Mouse (Mus musculus): ENCODE measurements at regions not wholly inside any gene's neighbourhood (a gene's known extent, or its start where the extent isn't known, plus 50 kb on each side); places are given as distances from the start of the nearest gene placed in this dataset.

DNA sequence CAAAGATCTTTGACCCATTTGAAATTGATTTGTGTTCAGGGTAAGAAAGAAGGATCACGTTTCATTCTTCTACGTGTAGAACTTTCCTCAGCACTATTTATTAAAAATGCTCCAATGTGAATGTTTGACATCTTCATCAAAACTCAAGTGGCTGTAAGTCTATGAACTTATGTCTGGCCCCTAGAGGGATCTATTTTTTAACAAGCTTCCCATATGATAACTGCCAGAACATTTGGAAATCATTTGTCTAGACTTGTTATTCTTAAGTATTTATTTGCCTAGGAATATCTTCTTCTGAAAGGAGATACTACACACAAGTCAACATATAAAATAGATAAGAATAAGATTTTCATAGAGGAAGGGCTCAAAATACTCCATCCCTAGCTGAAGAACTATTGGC, 265.2 kb downstream of the Mreg start:
- H3K4me1 ChIP-seq (ENCODE audit: control insufficient read depth, insufficient read depth, low read length), result peaks cover 5% of the 10 kb centered on the region; the same call in 1 of the 2 replicates
- H3K27ac ChIP-seq (ENCODE audit: insufficient read depth, low read length), result peak overlapping the region; percentile 55

DNA sequence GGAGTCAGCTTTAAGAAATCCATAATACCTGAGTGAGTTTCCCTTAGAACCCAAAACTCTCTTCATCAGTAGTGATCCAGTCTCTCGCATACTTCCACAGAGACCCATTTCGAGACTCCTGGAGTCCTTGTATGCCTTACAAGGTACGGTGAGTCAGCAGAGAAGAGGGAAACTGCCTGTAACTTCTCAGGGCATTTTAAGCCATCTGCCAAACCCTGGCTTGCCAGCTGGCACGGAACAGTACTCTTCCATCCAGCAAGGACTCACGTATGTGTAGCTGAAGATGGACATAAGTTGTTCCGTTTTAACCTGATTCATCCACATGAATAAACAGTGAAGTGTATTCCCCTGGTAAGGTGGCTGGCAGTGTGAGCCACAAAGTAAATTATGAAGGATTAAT, 267.0 kb downstream of the Mreg start:
- Histone ChIP-seq H3K4me3 (ENCODE audit: insufficient read depth, low read length) (no peak overlapping the region), H3K27ac (ENCODE audit: insufficient read depth, low read length) (no peak overlapping the region; the same call in 1 of the 2 replicates), H3K4me1 (ENCODE audit: control insufficient read depth, insufficient read depth, low read length) (peaks cover 5% of the 10 kb centered on the region; the same call in 1 of the 2 replicates)
- no peak for TF ChIP-seq CTCF (IDR thresholded peaks at IDR 0.05; ENCODE audit: borderline replicate concordance, insufficient read depth, low read length)

More for the DNA sequence above, 265.2 kb downstream of the Mreg start:
- no peak for TF ChIP-seq POLR2A (IDR thresholded peaks at IDR 0.05; ENCODE audit: low read depth, low read length)
- no peak for TF ChIP-seq CTCF (IDR thresholded peaks at IDR 0.05; ENCODE audit: borderline replicate concordance, insufficient read depth, low read length)
- H3K4me3 ChIP-seq (ENCODE audit: insufficient read depth, low read length), result no peak overlapping the region

- no peak for TF ChIP-seq POLR2A (IDR thresholded peaks at IDR 0.05; ENCODE audit: low read depth, low read length)
- TF ChIP-seq CTCF (IDR thresholded peaks at IDR 0.05; ENCODE audit: borderline replicate concordance, insufficient read depth, low read length), result no peak
- Histone ChIP-seq H3K4me1 (ENCODE audit: control insufficient read depth, insufficient read depth, low read length) (peaks cover 5% of the 10 kb centered on the region; the same call in 1 of the 2 replicates), H3K4me3 (ENCODE audit: insufficient read depth, low read length) (no peak overlapping the region), H3K27ac (ENCODE audit: insufficient read depth, low read length) (no peak overlapping the region)
Measured at GRCm38 (mm10) chr1:71944531-71944930, 267.6 kb downstream of the Mreg start.

GRCm38 (mm10) chr1:71942145-71942544, 270.0 kb downstream of the Mreg start:
- no peak overlapping the region for H3K27ac ChIP-seq (ENCODE audit: insufficient read depth, low read length)
- no peak for TF ChIP-seq POLR2A (IDR thresholded peaks at IDR 0.05; ENCODE audit: low read depth, low read length)
- no peak for TF ChIP-seq CTCF (IDR thresholded peaks at IDR 0.05; ENCODE audit: borderline replicate concordance, insufficient read depth, low read length)
- no peak overlapping the region for H3K4me3 ChIP-seq (ENCODE audit: insufficient read depth, low read length)
- peaks cover 9% of the 10 kb centered on the region for H3K4me1 ChIP-seq (ENCODE audit: control insufficient read depth, insufficient read depth, low read length)

DNA sequence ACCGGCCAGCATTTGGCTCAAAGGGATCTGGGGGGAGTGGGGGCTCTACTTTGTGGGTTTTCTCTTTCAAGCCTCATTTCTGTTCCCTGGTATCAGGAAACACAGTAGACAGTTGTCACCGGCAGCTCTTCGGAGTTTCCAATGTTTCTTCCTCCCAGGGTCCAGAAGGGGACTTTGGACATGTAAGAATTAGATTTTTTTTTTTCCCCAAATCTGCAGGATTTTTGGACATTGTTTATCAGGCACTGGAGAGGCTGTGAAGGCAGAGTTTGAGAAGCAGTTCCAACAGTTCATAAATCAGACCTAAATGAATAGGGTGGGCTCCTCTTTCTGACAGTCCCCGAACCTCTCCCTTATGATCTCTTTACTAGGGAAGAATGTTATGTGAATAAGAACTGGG, 270.4 kb downstream of the Mreg start:
- H3K4me1 ChIP-seq (ENCODE audit: control insufficient read depth, insufficient read depth, low read length), result peaks cover 13% of the 10 kb centered on the region
- no peak for TF ChIP-seq POLR2A (IDR thresholded peaks at IDR 0.05; ENCODE audit: low read depth, low read length)
- TF ChIP-seq CTCF (IDR thresholded peaks at IDR 0.05; ENCODE audit: borderline replicate concordance, insufficient read depth, low read length), result no peak
- no peak overlapping the region for H3K27ac ChIP-seq (ENCODE audit: insufficient read depth, low read length)
- no peak overlapping the region for H3K4me3 ChIP-seq (ENCODE audit: insufficient read depth, low read length)

GRCm38 (mm10) chr1:71940900-71941299, 271.2 kb downstream of the Mreg start:
- H3K4me1 ChIP-seq (ENCODE audit: control insufficient read depth, insufficient read depth, low read length), result peaks cover 20% of the 10 kb centered on the region
- TF ChIP-seq POLR2A (IDR thresholded peaks at IDR 0.05; ENCODE audit: low read depth, low read length), result no peak
- no peak for TF ChIP-seq CTCF (IDR thresholded peaks at IDR 0.05; ENCODE audit: borderline replicate concordance, insufficient read depth, low read length)
- no peak overlapping the region for H3K27ac ChIP-seq (ENCODE audit: insufficient read depth, low read length)
- no peak overlapping the region for H3K4me3 ChIP-seq (ENCODE audit: insufficient read depth, low read length)

- TF ChIP-seq POLR2A (IDR thresholded peaks at IDR 0.05; ENCODE audit: low read depth, low read length), result no peak
- TF ChIP-seq CTCF (IDR thresholded peaks at IDR 0.05; ENCODE audit: borderline replicate concordance, insufficient read depth, low read length), result no peak
- Histone ChIP-seq H3K4me1 (ENCODE audit: control insufficient read depth, insufficient read depth, low read length) (peaks cover 20% of the 10 kb centered on the region), H3K27ac (ENCODE audit: insufficient read depth, low read length) (peak overlapping the region; percentile 57), H3K4me3 (ENCODE audit: insufficient read depth, low read length) (no peak overlapping the region)
Measured at GRCm38 (mm10) chr1:71938323-71939007, 273.6 kb downstream of the Mreg start.

GRCm38 (mm10) chr1:71937922-71938321, 274.2 kb downstream of the Mreg start:
- peak overlapping the region; percentile 57; the same call in 1 of the 2 replicates for H3K27ac ChIP-seq (ENCODE audit: insufficient read depth, low read length)
- TF ChIP-seq CTCF (IDR thresholded peaks at IDR 0.05; ENCODE audit: borderline replicate concordance, insufficient read depth, low read length) (no peak), POLR2A (IDR thresholded peaks at IDR 0.05; ENCODE audit: low read depth, low read length) (no peak)
- no peak overlapping the region for H3K4me3 ChIP-seq (ENCODE audit: insufficient read depth, low read length)
- H3K4me1 ChIP-seq (ENCODE audit: control insufficient read depth, insufficient read depth, low read length), result peaks cover 20% of the 10 kb centered on the region

- Histone ChIP-seq H3K4me1 (ENCODE audit: control insufficient read depth, insufficient read depth, low read length) (peaks cover 20% of the 10 kb centered on the region), H3K27ac (ENCODE audit: insufficient read depth, low read length) (peak overlapping the region; percentile 8; the same call in 1 of the 2 replicates), H3K4me3 (ENCODE audit: insufficient read depth, low read length) (no peak overlapping the region)
- TF ChIP-seq CTCF (IDR thresholded peaks at IDR 0.05; ENCODE audit: borderline replicate concordance, insufficient read depth, low read length), result no peak
- no peak for TF ChIP-seq POLR2A (IDR thresholded peaks at IDR 0.05; ENCODE audit: low read depth, low read length)
Measured at GRCm38 (mm10) chr1:71937168-71937567, 274.9 kb downstream of the Mreg start.

- TF ChIP-seq POLR2A (IDR thresholded peaks at IDR 0.05; ENCODE audit: low read depth, low read length), result no peak
- TF ChIP-seq CTCF (IDR thresholded peaks at IDR 0.05; ENCODE audit: borderline replicate concordance, insufficient read depth, low read length), result no peak
Measured at GRCm38 (mm10) chr1:71936501-71937129, 275.5 kb downstream of the Mreg start.

More at GRCm38 (mm10) chr1:71936501-71937129, 275.5 kb downstream of the Mreg start:
- Histone ChIP-seq H3K4me3 (ENCODE audit: insufficient read depth, low read length) (no peak overlapping the region), H3K4me1 (ENCODE audit: control insufficient read depth, insufficient read depth, low read length) (peaks cover 20% of the 10 kb centered on the region), H3K27ac (ENCODE audit: insufficient read depth, low read length) (peak overlapping the region; percentile 34)
